Mouse (Mus musculus): Measurements from ENCODE around the gene Med9. TPM values are rescaled to one million over a fixed set of nuclear protein-coding genes. Genes with fewer than 3 reads are reported as not detected.

Med9 gene
- 34.5 and 35.6 TPM in 2 replicates for polyA plus RNA-seq (2015; fragmentation: Nextera tagmentation; extraction: Ambion mirVana)

- peak within 1 kb of the TSS; percentile 87 for H3K9ac ChIP-seq
- H3K4me1 ChIP-seq (replicated peaks): peaks cover 14% of the 10 kb centered on the region
- peak within 1 kb of the TSS; percentile 79 for H3K4me2 ChIP-seq (replicated peaks)
- H3K27me3 ChIP-seq (replicated peaks): no peaks in the 10 kb centered on the region
- H3K4me3 ChIP-seq (replicated peaks): peak within 1 kb of the TSS; percentile 88
- WGBS: under 1% methylated on average over 43 of the region's 43 CpGs
- H3K36me3 ChIP-seq: no peaks in the 10 kb centered on the region
- no peaks in the 10 kb centered on the region for H3K9me3 ChIP-seq
- peak; percentile 99 for ATAC-seq
- peak within 1 kb of the TSS; percentile 70 for H3K27ac ChIP-seq
These were observed at the start of gene Med9 for GRCm38 (mm10) chr11:59947752-59948400. TSS of gene Med9 (plus strand) at chr11:59948206.

GRCm38 (mm10) chr11:59899711-59900685, 48.0 kb upstream of the Med9 start:
- H3K4me2 ChIP-seq (replicated peaks): no peak overlapping the region
- no peak for ATAC-seq
- H3K4me1 ChIP-seq (replicated peaks): peaks cover 25% of the 10 kb centered on the region; the same call in 1 of the 2 replicates
- no peaks in the 10 kb centered on the region for H3K36me3 ChIP-seq
- 55% methylated on average over 13 of the region's 13 CpGs for WGBS
- H3K9me3 ChIP-seq: no peaks in the 10 kb centered on the region
- no peak overlapping the region for H3K4me3 ChIP-seq (replicated peaks)
- no peak overlapping the region for H3K9ac ChIP-seq
- H3K27me3 ChIP-seq (replicated peaks): no peaks in the 10 kb centered on the region
- H3K27ac ChIP-seq: no peak overlapping the region

GRCm38 (mm10) chr11:59900995-59901394, 47.0 kb upstream of the Med9 start:
- H3K36me3 ChIP-seq: no peaks in the 10 kb centered on the region
- WGBS: 83% methylated on average over 1 of the region's 1 CpGs
- no peak for ATAC-seq
- H3K9ac ChIP-seq: no peak overlapping the region
- H3K9me3 ChIP-seq: no peaks in the 10 kb centered on the region
- H3K27me3 ChIP-seq (replicated peaks): no peaks in the 10 kb centered on the region
- H3K4me1 ChIP-seq (replicated peaks): peaks cover 18% of the 10 kb centered on the region; the same call in 1 of the 2 replicates
- H3K4me3 ChIP-seq (replicated peaks): no peak overlapping the region
- no peak overlapping the region for H3K4me2 ChIP-seq (replicated peaks)
- no peak overlapping the region for H3K27ac ChIP-seq

GRCm38 (mm10) chr11:59902045-59902726, 45.8 kb upstream of the Med9 start:
- WGBS: 47% methylated on average over 8 of the region's 8 CpGs
- H3K4me2 ChIP-seq (replicated peaks): no peak overlapping the region
- peaks cover 18% of the 10 kb centered on the region; the same call in 1 of the 2 replicates for H3K4me1 ChIP-seq (replicated peaks)
- H3K4me3 ChIP-seq (replicated peaks): no peak overlapping the region
- H3K27ac ChIP-seq: no peak overlapping the region
- no peak overlapping the region for H3K9ac ChIP-seq
- no peaks in the 10 kb centered on the region for H3K9me3 ChIP-seq
- H3K27me3 ChIP-seq (replicated peaks): no peaks in the 10 kb centered on the region
- ATAC-seq: peak; percentile 28; the same call in 1 of the 2 replicates
- H3K36me3 ChIP-seq: no peaks in the 10 kb centered on the region

GRCm38 (mm10) chr11:59906521-59907123, 41.4 kb upstream of the Med9 start:
- WGBS: 83% methylated on average over 6 of the region's 6 CpGs
- ATAC-seq: no peak

GRCm38 (mm10) chr11:59908446-59908845, 39.6 kb upstream of the Med9 start:
- no peak overlapping the region for H3K4me2 ChIP-seq (replicated peaks)
- H3K36me3 ChIP-seq: no peaks in the 10 kb centered on the region
- H3K27me3 ChIP-seq (replicated peaks): no peaks in the 10 kb centered on the region
- no peaks in the 10 kb centered on the region for H3K9me3 ChIP-seq
- no peaks in the 10 kb centered on the region for H3K4me1 ChIP-seq (replicated peaks)
- 60% methylated on average over 3 of the region's 3 CpGs for WGBS
- no peak overlapping the region for H3K9ac ChIP-seq
- peak; percentile 28; the same call in 1 of the 2 replicates for ATAC-seq
- no peak overlapping the region for H3K4me3 ChIP-seq (replicated peaks)
- no peak overlapping the region for H3K27ac ChIP-seq

More at GRCm38 (mm10) chr11:59906521-59907123, 41.4 kb upstream of the Med9 start:
- Histone ChIP-seq H3K9ac (no peak overlapping the region), H3K4me3 (replicated peaks) (no peak overlapping the region), H3K36me3 (no peaks in the 10 kb centered on the region), H3K4me2 (replicated peaks) (no peak overlapping the region), H3K27me3 (replicated peaks) (no peaks in the 10 kb centered on the region), H3K27ac (no peak overlapping the region), H3K9me3 (no peaks in the 10 kb centered on the region), H3K4me1 (replicated peaks) (0 out of 2 replicates have a peak, but pooled peaks cover 8% of the 10 kb centered on the region)

GRCm38 (mm10) chr11:59910586-59910985, 37.4 kb upstream of the Med9 start:
- no peaks in the 10 kb centered on the region for H3K4me1 ChIP-seq (replicated peaks)
- H3K27me3 ChIP-seq (replicated peaks): no peaks in the 10 kb centered on the region
- H3K4me2 ChIP-seq (replicated peaks): no peak overlapping the region
- no peaks in the 10 kb centered on the region for H3K9me3 ChIP-seq
- H3K4me3 ChIP-seq (replicated peaks): no peak overlapping the region
- no peak for ATAC-seq
- no peak overlapping the region for H3K27ac ChIP-seq
- H3K9ac ChIP-seq: no peak overlapping the region
- H3K36me3 ChIP-seq: no peaks in the 10 kb centered on the region

- Histone ChIP-seq H3K27ac (no peak overlapping the region), H3K4me2 (replicated peaks) (no peak overlapping the region), H3K4me1 (replicated peaks) (no peaks in the 10 kb centered on the region), H3K36me3 (no peaks in the 10 kb centered on the region), H3K9ac (no peak overlapping the region), H3K9me3 (no peaks in the 10 kb centered on the region), H3K4me3 (replicated peaks) (no peak overlapping the region), H3K27me3 (replicated peaks) (no peaks in the 10 kb centered on the region)
- 80% methylated on average over 1 of the region's 1 CpGs for WGBS
- no peak for ATAC-seq
These were observed 36.5 kb upstream of the Med9 start for GRCm38 (mm10) chr11:59911523-59911922.

- Histone ChIP-seq H3K4me2 (replicated peaks) (no peak overlapping the region), H3K27ac (no peak overlapping the region), H3K9me3 (no peaks in the 10 kb centered on the region), H3K4me1 (replicated peaks) (no peaks in the 10 kb centered on the region), H3K27me3 (replicated peaks) (no peaks in the 10 kb centered on the region), H3K36me3 (no peaks in the 10 kb centered on the region), H3K9ac (no peak overlapping the region), H3K4me3 (replicated peaks) (no peak overlapping the region)
- 72% methylated on average over 4 of the region's 4 CpGs for WGBS
- no peak for ATAC-seq
These were observed 34.3 kb upstream of the Med9 start for GRCm38 (mm10) chr11:59913702-59914101.

GRCm38 (mm10) chr11:59918014-59918413, 30.0 kb upstream of the Med9 start:
- Histone ChIP-seq H3K4me1 (replicated peaks) (peaks cover 3% of the 10 kb centered on the region; the same call in 1 of the 2 replicates), H3K9ac (no peak overlapping the region), H3K4me2 (replicated peaks) (no peak overlapping the region), H3K27ac (no peak overlapping the region), H3K4me3 (replicated peaks) (no peak overlapping the region), H3K9me3 (no peaks in the 10 kb centered on the region), H3K27me3 (replicated peaks) (no peaks in the 10 kb centered on the region), H3K36me3 (no peaks in the 10 kb centered on the region)
- ATAC-seq: no peak
- WGBS: 34% methylated on average over 4 of the region's 4 CpGs

GRCm38 (mm10) chr11:59919401-59919800, 28.6 kb upstream of the Med9 start:
- Histone ChIP-seq H3K4me1 (replicated peaks) (peaks cover 3% of the 10 kb centered on the region; the same call in 1 of the 2 replicates), H3K36me3 (no peaks in the 10 kb centered on the region), H3K9me3 (no peaks in the 10 kb centered on the region), H3K9ac (no peak overlapping the region), H3K27me3 (replicated peaks) (no peaks in the 10 kb centered on the region), H3K27ac (no peak overlapping the region), H3K4me3 (replicated peaks) (no peak overlapping the region), H3K4me2 (replicated peaks) (no peak overlapping the region)
- WGBS: 68% methylated on average over 3 of the region's 3 CpGs
- no peak for ATAC-seq
